Comparison of ENCODE assay signal across 8 mouse cellular contexts in the genomic region with DNA sequence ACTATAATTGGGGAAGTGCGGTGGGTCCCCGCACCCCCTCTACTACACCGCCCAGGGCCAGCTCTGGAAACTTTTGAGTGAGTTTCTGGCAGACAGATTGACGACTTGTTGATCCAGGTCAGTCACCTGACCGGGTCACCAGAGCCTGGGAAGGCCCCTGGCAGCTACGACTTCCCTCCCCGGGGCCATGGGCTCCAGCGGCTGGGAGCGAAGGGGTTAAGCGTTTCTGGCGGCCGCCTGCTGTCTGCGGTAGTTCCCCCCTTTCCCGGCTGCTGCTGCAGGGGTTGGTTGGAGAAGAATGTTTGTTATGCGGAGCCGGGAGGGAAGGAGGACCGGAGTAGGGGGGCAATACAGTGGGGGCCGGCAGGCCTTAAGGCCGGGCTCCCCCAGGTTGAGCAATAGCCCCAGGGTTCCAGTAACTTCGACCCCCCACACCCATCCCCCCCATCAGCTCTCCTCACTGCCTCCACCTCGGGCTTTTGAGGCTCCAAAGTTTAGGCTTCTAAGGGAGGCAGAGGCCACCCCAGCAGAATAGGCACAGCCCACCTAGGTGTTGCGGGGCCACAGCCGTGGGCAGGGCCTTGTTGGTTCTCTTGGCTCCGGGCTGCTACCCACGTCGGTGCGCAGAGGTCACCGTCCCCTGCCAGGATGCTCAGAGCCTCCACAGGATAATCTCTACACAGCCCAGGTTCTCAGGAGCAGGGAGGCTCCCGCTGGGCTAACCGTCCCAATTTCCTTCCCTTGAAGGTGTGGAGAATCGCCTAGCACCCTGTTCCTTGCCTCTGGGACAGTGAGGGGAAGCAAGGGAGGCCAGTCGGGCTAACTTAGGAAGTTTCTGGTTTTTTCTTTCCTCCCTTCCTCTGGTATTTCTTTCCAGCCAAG. TPM values are rescaled to one million over a fixed set of nuclear protein-coding genes. Genes with fewer than 3 reads are reported as not detected.
DNase-seq lines count a peak whose midpoint lies in the region; ATAC-seq and TF ChIP-seq lines count a peak whose summit lies in the region.

No protein-coding gene starts in this region.

- no peaks in the 10 kb centered on the region for H3K79me2 ChIP-seq in liver, adult 2 months (ENCODE audit: control insufficient read depth, insufficient read depth, low read length)

- H3K4me2 ChIP-seq in lung, embryonic 16.5 days (ENCODE audit: low read depth, low read length): peak overlapping the region; percentile 49
- peak overlapping the region; percentile 47 for H3K4me2 ChIP-seq in embryonic facial prominence, embryonic 15.5 days (replicated peaks)

- TF ChIP-seq POLR2A in liver, adult 2 months (IDR thresholded peaks at IDR 0.05; ENCODE audit: extremely low read depth, insufficient read depth, low read length): no peak

- no peaks in the 10 kb centered on the region for H3K36me3 ChIP-seq in lung, embryonic 16.5 days (ENCODE audit: control insufficient read depth, insufficient read depth, low read length)
- H3K36me3 ChIP-seq in embryonic facial prominence, embryonic 15.5 days: no peaks in the 10 kb centered on the region
- H3K36me3 ChIP-seq in hindbrain, embryonic 10.5 days: no peaks in the 10 kb centered on the region
- H3K36me3 ChIP-seq in liver, adult 2 months (ENCODE audit: control insufficient read depth, insufficient read depth, low read length): no peaks in the 10 kb centered on the region

- H3K4me1 ChIP-seq in lung, embryonic 16.5 days (replicated peaks; ENCODE audit: control insufficient read depth, insufficient read depth, low read length): peaks cover 48% of the 10 kb centered on the region
- H3K4me1 ChIP-seq in embryonic facial prominence, embryonic 15.5 days: peaks cover 74% of the 10 kb centered on the region
- H3K4me1 ChIP-seq in hindbrain, embryonic 10.5 days (replicated peaks): peaks cover 89% of the 10 kb centered on the region
- H3K4me1 ChIP-seq in liver, adult 2 months (ENCODE audit: control insufficient read depth, insufficient read depth, low read length): peaks cover 8% of the 10 kb centered on the region; the same call in 1 of the 2 replicates

- no peak for TF ChIP-seq CTCF in liver, adult 2 months (IDR thresholded peaks at IDR 0.05; ENCODE audit: low read depth, low read length)

- H3K9me3 ChIP-seq in lung, embryonic 16.5 days (ENCODE audit: control insufficient read depth, low read length): no peaks in the 10 kb centered on the region
- no peaks in the 10 kb centered on the region for H3K9me3 ChIP-seq in embryonic facial prominence, embryonic 15.5 days (replicated peaks)
- no peaks in the 10 kb centered on the region for H3K9me3 ChIP-seq in hindbrain, embryonic 10.5 days

- H3K27ac ChIP-seq in lung, embryonic 16.5 days (ENCODE audit: low read length): peak overlapping the region; percentile 90
- peak overlapping the region; percentile 92 for H3K27ac ChIP-seq in embryonic facial prominence, embryonic 15.5 days (replicated peaks)
- peak overlapping the region; percentile 89 for H3K27ac ChIP-seq in hindbrain, embryonic 10.5 days
- H3K27ac ChIP-seq in liver, adult 2 months (replicated peaks; ENCODE audit: insufficient read depth, low read depth, low read length): no peak overlapping the region

- DNase-seq in lung, postnatal 36 days: no peak
- peak; percentile 76 for DNase-seq in hindbrain, embryonic 10.5 days (ENCODE audit: low spot score)
- DNase-seq in liver, adult 2 months (ENCODE audit: extremely low read depth, low read depth, low spot score): peak; percentile 40
- peak; percentile 71 for DNase-seq in retina, embryonic 14.5 days (ENCODE audit: low spot score)
- no peak for DNase-seq in layer of hippocampus, adult 18-20 months (ENCODE audit: low spot score in 2 of 2)
- DNase-seq in cerebellum, postnatal 14 days: no peak

- peak; percentile 83 for ATAC-seq in lung, embryonic 16.5 days (ENCODE audit: low read depth)
- peak; percentile 63; the same call in 1 of the 2 replicates for ATAC-seq in embryonic facial prominence, embryonic 15.5 days (ENCODE audit: insufficient number of reproducible peaks, low FRiP score, low TSS enrichment, low read depth)

- no peaks in the 10 kb centered on the region for H3K27me3 ChIP-seq in lung, embryonic 16.5 days (ENCODE audit: control insufficient read depth, insufficient read depth, low read depth, low read length)
- no peaks in the 10 kb centered on the region for H3K27me3 ChIP-seq in embryonic facial prominence, embryonic 15.5 days
- peaks cover 45% of the 10 kb centered on the region for H3K27me3 ChIP-seq in hindbrain, embryonic 10.5 days (ENCODE audit: insufficient read depth, poor library complexity, severe bottlenecking)
- H3K27me3 ChIP-seq in liver, adult 2 months (ENCODE audit: control insufficient read depth, insufficient read depth, low read length): no peaks in the 10 kb centered on the region

- 2% methylated on average over 32 of the region's 32 CpGs for WGBS in lung, embryonic 16.5 days
- WGBS in embryonic facial prominence, embryonic 15.5 days: 2% methylated on average over 30 of the region's 32 CpGs
- 2% methylated on average over 32 of the region's 32 CpGs for WGBS in hindbrain, embryonic 10.5 days
- 11% methylated on average over 32 of the region's 32 CpGs for WGBS in liver, adult 2 months

- H3K4me3 ChIP-seq in lung, embryonic 16.5 days (ENCODE audit: low read length): peak overlapping the region; percentile 22; the same call in 1 of the 2 replicates
- H3K4me3 ChIP-seq in embryonic facial prominence, embryonic 15.5 days (replicated peaks): peak overlapping the region; percentile 15
- peak overlapping the region; percentile 43 for H3K4me3 ChIP-seq in hindbrain, embryonic 10.5 days
- H3K4me3 ChIP-seq in liver, adult 2 months (ENCODE audit: insufficient read depth, low read depth, low read length): no peak overlapping the region

- peak overlapping the region; percentile 52 for H3K9ac ChIP-seq in lung, embryonic 16.5 days (ENCODE audit: low read length)
- no peak overlapping the region for H3K9ac ChIP-seq in embryonic facial prominence, embryonic 15.5 days
- peak overlapping the region; percentile 12; the same call in 1 of the 2 replicates for H3K9ac ChIP-seq in liver, adult 2 months (ENCODE audit: low read depth, low read length)

RNA-seq across cellular contexts. Expression of a gene that starts 10.3 kb away (rescaled TPM):
- polyA plus RNA-seq in lung, embryonic 16.5 days (2015; fragmentation: Nextera tagmentation; extraction: Ambion mirVana): 0.69 and 1.6 TPM in 2 replicates
- polyA plus RNA-seq in embryonic facial prominence, embryonic 15.5 days (2015; fragmentation: Nextera tagmentation; extraction: Ambion mirVana): 1.8 and 3.2 TPM in 2 replicates
- polyA plus RNA-seq in hindbrain, embryonic 10.5 days (2016; fragmentation: Nextera tagmentation; extraction: Ambion mirVana): 0.33 and 0.47 TPM in 2 replicates
- 0.46 TPM in 1 of 2 replicates, not detected in the other for total RNA-seq in liver, adult 2 months (2014; rRNA removed)
- not detected in 2 replicates for polyA plus RNA-seq in liver, adult 2 months (2012; rRNA removed)
- 1 to 10 TPM; 4.5 to 5.3 TPM for total RNA-seq in layer of hippocampus, adult 18-20 months (2021)

Comparison
In these comparisons a context has a peak if more than half of its experiments do, and no peak if none do; other contexts are left out.
1. DNase-seq: peak in hindbrain, embryonic 10.5 days (single experiment), liver, adult 2 months (single experiment) and retina, embryonic 14.5 days (single experiment); none in lung, postnatal 36 days (single experiment), layer of hippocampus, adult 18-20 months (0 of 2) and cerebellum, postnatal 14 days (0 of 2).